Mouse (Mus musculus) kidney, embryonic 15.5 days (tissue): ENCODE data around the gene Isoc2b. TPM values are rescaled to one million over a fixed set of nuclear protein-coding genes. Genes with fewer than 3 reads are reported as not detected.
"Not testable (repeated sequence)": the region's sequence is repeated elsewhere in the genome, so short reads cannot be mapped to it uniquely, and the experiment has no call there.

Source experiments
- ATAC-seq: fragments of 200-750 bp; cut with Nextera tagmentation; replicated peaks from 2 replicates; pipeline ENCODE4 v1.8.0; 2017; ENCODE audit warnings: moderate TSS enrichment; ENCODE audit not compliant: low FRiP score
- H3K27ac ChIP-seq: fragments of 300-500 bp; sonication (generic); 2 replicates; pipeline ENCODE4 v1.5.1; 2015; ENCODE audit warnings: mild to moderate bottlenecking, inconsistent platforms
- H3K27me3 ChIP-seq: fragments of 300-500 bp; sonication (generic); 2 replicates; pipeline ENCODE4 v1.6.1; 2015; ENCODE audit warnings: inconsistent platforms
- H3K36me3 ChIP-seq: fragments of 300-500 bp; sonication (generic); 2 replicates; pipeline ENCODE4 v1.6.1; 2015; ENCODE audit warnings: inconsistent platforms
- H3K4me1 ChIP-seq: fragments of 300-500 bp; sonication (generic); 2 replicates; pipeline ENCODE4 v1.6.1; 2015; ENCODE audit warnings: inconsistent platforms
- H3K4me2 ChIP-seq: fragments of 300-500 bp; sonication (generic); 2 replicates; pipeline ENCODE4 v1.6.1; 2015; ENCODE audit warnings: moderate library complexity, mild to moderate bottlenecking, inconsistent platforms
- H3K4me3 ChIP-seq: fragments of 300-500 bp; sonication (generic); replicated peaks from 2 replicates; pipeline ENCODE4 v1.5.1; 2015; ENCODE audit warnings: mild to moderate bottlenecking, inconsistent platforms
- H3K9ac ChIP-seq: fragments of 300-500 bp; sonication (generic); 2 replicates; pipeline ENCODE4 v1.6.1; 2015; ENCODE audit warnings: mild to moderate bottlenecking, inconsistent platforms
- H3K9me3 ChIP-seq: fragments of 300-500 bp; sonication (generic); replicated peaks from 2 replicates; pipeline ENCODE4 v1.6.1; 2016; ENCODE audit warnings: inconsistent platforms
- WGBS: fragments of 180-500 bp; shearing (Covaris S2); methylation state at CpG from one replicate; pipeline ENCODE4 v1.1.7; 2015; ENCODE audit warnings: mixed read lengths; 5-methylcytosine and 5-hydroxymethylcytosine counted together
- polyA plus RNA-seq: library from polyadenylated mRNA; unstranded; fragments of >200 nt; fragmentation: Nextera tagmentation; extraction: Ambion mirVana; gene quantifications from 2 replicates; pipeline ENCODE4 v1.2.1, GENCODE M21; 2015

The Isoc2b gene
- polyA plus RNA-seq, 1 experiment from 2014 or later: 7.2 TPM

- Histone ChIP-seq H3K27me3 (no peaks in the 10 kb centered on the region), H3K9ac (peak overlapping the region; percentile 17; the same call in 1 of the 2 replicates), H3K27ac (no peak overlapping the region), H3K4me2 (peak overlapping the region; percentile 63), H3K9me3 (peaks cover 3% of the 10 kb centered on the region; the same call in 1 of the 2 replicates), H3K4me3 (peak overlapping the region; percentile 35), H3K4me1 (peaks cover 18% of the 10 kb centered on the region), H3K36me3 (no peaks in the 10 kb centered on the region)
- WGBS: 4% methylated on average over 19 of the region's 19 CpGs
- peak; percentile 13; the same call in 1 of the 2 replicates for ATAC-seq
Measured at GRCm38 (mm10) chr7:4899649-4900522, 29.8 kb upstream of the Isoc2b start.

GRCm38 (mm10) chr7:4898851-4899648, 29.0 kb upstream of the Isoc2b start:
- Histone ChIP-seq H3K36me3 (0 out of 2 replicates have a peak, but pooled peaks cover 3% of the 10 kb centered on the region), H3K27ac (no peak overlapping the region), H3K4me3 (peak overlapping the region; percentile 35), H3K9me3 (peaks cover 3% of the 10 kb centered on the region; the same call in 1 of the 2 replicates), H3K27me3 (no peaks in the 10 kb centered on the region), H3K4me2 (peak overlapping the region; percentile 63), H3K4me1 (peaks cover 18% of the 10 kb centered on the region), H3K9ac (peak overlapping the region; percentile 17; the same call in 1 of the 2 replicates)
- 17% methylated on average over 17 of the region's 18 CpGs for WGBS
- peak; percentile 50 for ATAC-seq

DNA sequence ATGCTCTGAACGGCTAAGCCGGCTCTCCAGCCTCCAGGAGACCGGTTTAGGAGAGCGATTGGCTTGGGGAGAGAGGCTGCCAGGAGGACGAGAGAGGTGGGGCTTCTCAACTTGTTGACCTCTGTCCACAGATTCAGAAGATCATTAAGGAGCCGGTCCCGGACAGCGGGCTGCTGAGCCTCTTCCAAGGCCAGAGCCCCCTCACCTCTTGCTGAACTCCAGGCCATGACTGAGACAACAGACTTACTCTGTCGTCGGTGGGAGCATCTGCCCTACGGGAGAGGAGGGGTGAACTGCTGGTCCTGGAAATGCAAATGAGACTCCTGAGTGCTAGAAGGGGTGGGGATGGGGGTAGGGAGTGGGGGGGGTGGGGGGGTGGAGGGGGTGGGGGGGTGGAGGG, 25.1 kb upstream of the Isoc2b start:
- 0 out of 2 replicates have a peak, but pooled peaks cover 3% of the 10 kb centered on the region for H3K36me3 ChIP-seq
- no peak overlapping the region for H3K27ac ChIP-seq
- no peak overlapping the region for H3K9ac ChIP-seq
- peaks cover 13% of the 10 kb centered on the region for H3K4me1 ChIP-seq
- H3K4me3 ChIP-seq: no peak overlapping the region
- H3K9me3 ChIP-seq: no peaks in the 10 kb centered on the region
- no peak for ATAC-seq
- no peak overlapping the region for H3K4me2 ChIP-seq
- WGBS: 54% methylated on average over 11 of the region's 11 CpGs
- no peaks in the 10 kb centered on the region for H3K27me3 ChIP-seq

DNA sequence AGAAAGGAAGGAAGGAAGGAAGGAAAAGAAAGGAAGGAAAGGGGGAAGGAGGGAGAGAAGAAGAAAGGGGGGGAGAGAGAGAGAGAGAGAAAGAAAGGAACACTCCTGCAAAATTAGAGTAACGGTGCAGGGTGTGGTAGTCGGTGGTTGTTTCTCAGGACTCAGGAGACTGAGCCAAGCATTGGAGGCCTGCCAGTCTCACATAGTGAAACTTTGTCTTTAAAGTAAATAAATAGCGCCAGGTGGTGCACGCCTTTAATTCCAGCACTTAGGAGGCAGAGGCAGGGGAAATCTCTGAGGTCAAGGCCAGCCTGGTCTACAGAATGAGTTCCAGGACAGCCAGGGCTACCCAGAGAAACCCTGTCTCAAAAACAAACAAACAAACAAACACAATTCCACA, 16.6 kb upstream of the Isoc2b start:
- no peaks in the 10 kb centered on the region for H3K36me3 ChIP-seq
- no peak overlapping the region for H3K9ac ChIP-seq
- no peak overlapping the region for H3K27ac ChIP-seq
- ATAC-seq: no peak
- WGBS: 63% methylated on average over 4 of the region's 4 CpGs
- no peaks in the 10 kb centered on the region for H3K27me3 ChIP-seq
- no peak overlapping the region for H3K4me3 ChIP-seq
- no peaks in the 10 kb centered on the region; the same call in 1 of the 2 replicates for H3K9me3 ChIP-seq
- no peaks in the 10 kb centered on the region for H3K4me1 ChIP-seq
- H3K4me2 ChIP-seq: no peak overlapping the region

DNA sequence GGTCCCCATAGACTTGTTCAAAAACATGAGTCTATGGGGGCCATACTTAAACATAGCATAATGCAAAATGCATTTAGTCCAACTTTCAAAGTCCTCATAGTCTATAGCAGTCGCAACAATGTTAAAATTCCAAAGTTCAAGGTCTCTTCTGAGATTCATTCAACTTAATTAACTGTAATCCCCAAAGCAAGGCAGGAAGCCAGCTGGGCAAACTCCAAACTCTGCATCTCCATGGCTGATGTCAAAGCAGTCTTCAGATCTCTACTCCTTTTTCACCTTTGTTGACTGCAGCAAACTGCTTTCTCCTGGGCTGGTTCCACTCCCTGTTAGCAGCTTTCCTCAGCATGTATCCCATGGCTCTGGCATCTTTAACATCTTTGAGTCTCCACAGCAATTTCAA, 9.0 kb upstream of the Isoc2b start:
- H3K9me3 ChIP-seq, ATAC-seq, H3K9ac ChIP-seq, H3K27me3 ChIP-seq, H3K4me3 ChIP-seq, H3K27ac ChIP-seq, H3K4me2 ChIP-seq, H3K36me3 ChIP-seq: not testable (repeated sequence)
- H3K4me1 ChIP-seq: peaks cover 19% of the 10 kb centered on the region
- WGBS: 85% methylated on average over 1 of the region's 1 CpGs

DNA sequence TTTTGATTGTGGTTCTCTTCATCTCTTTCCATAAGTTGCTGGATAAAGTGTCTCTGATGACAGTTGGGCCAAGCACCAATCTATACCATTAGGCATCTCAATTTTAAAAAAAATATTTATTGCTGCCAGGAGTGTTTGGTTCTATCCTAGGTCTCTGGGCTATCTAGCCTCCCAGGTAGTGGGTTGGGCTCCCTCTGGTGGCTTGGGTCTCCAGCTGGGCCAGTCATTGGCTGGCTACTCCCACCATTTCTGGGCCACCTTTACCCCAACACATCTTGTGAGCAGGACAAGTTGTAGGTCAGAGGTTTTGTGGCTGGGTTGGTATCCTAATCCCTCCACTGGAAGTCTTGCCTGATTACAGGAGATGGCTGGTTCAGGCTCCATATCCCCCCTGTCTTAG, 8.1 kb upstream of the Isoc2b start:
- no peaks in the 10 kb centered on the region for H3K36me3 ChIP-seq
- no peaks in the 10 kb centered on the region for H3K9me3 ChIP-seq
- no peak overlapping the region for H3K9ac ChIP-seq
- H3K27ac ChIP-seq: no peak overlapping the region
- ATAC-seq: no peak
- H3K4me2 ChIP-seq: no peak overlapping the region
- H3K27me3 ChIP-seq: no peaks in the 10 kb centered on the region
- H3K4me3 ChIP-seq: no peak overlapping the region
- H3K4me1 ChIP-seq: peaks cover 19% of the 10 kb centered on the region

DNA sequence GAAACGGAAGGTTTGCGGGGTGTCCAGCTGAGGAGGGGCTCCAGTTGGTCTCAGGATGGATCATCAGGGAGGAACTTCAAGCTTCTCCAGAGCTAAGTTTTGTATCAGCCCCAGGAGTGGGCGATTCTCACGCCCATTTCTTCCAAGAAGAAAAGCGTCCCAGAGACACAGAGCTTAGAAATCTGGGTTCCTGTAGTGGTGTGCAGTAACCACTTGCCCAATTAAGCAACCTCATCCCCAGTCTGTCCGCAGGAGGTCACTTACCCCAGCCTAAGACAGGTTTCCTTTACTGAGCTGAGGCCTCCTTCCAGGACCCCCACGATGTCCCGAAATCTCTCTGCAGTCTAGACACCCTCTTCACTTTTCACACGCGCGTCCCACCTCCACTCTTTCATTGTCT, 7.2 kb upstream of the Isoc2b start:
- 6% methylated on average over 11 of the region's 11 CpGs for WGBS
- Histone ChIP-seq H3K9me3 (no peaks in the 10 kb centered on the region), H3K4me3 (peak overlapping the region; percentile 62), H3K4me2 (peak overlapping the region; percentile 91), H3K36me3 (no peaks in the 10 kb centered on the region), H3K27me3 (no peaks in the 10 kb centered on the region), H3K27ac (0 out of 2 replicates have a peak overlapping the region, but pooled peaks have one; percentile 58), H3K9ac (peak overlapping the region; percentile 61), H3K4me1 (peaks cover 19% of the 10 kb centered on the region)
- peak; percentile 38 for ATAC-seq

- WGBS: under 1% methylated on average over 22 of the region's 22 CpGs
- ATAC-seq: peak; percentile 100
- peak within 1 kb of the TSS; percentile 61 for H3K9ac ChIP-seq
Measured at GRCm38 (mm10) chr7:4876753-4877221, 6.7 kb upstream of the Isoc2b start, which contains the start of gene Isoc2a. Isoc2a (plus strand) TSS chr7:4877153.

DNA sequence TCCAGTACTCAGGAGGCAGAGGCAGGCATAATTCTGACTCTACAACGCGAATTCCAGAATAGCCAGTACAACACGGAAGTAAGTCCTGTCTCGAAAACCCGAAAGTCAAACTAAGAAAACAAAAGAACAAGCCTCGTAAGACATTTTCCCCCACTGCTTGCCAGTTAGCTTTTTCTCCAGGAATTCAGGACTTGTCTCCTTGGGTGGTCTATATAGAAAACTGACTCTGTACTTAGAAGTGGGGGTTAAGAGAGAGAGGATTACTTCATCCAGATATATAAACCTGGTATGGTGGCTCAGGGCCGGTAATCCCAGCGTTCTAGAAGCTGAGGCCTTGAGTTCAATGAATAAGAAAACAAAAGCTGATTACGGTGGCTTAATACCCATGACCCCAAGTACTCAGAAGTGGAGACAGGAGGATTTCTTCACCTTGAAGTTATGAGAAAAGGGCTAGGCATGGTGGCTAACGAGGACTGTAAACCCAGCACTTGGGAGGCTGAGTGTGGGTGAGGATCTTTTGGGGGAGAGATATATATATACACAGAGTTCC, 3.4 kb downstream of the Isoc2b start:
- Histone ChIP-seq H3K27ac (peak overlapping the region; percentile 79), H3K9ac (peak overlapping the region; percentile 52), H3K4me3 (peak overlapping the region; percentile 66), H3K27me3 (no peaks in the 10 kb centered on the region), H3K4me2 (peak overlapping the region; percentile 74), H3K36me3 (no peaks in the 10 kb centered on the region), H3K4me1 (peaks cover 19% of the 10 kb centered on the region), H3K9me3 (no peaks in the 10 kb centered on the region)
- no peak; the same call in 1 of the 2 replicates for ATAC-seq
- 51% methylated on average over 10 of the region's 10 CpGs for WGBS

More at GRCm38 (mm10) chr7:4876753-4877221, 6.7 kb upstream of the Isoc2b start, which contains the start of gene Isoc2a:
- peak within 1 kb of the TSS; percentile 58; the same call in 1 of the 2 replicates for H3K27ac ChIP-seq
- H3K27me3 ChIP-seq: no peaks in the 10 kb centered on the region
- H3K4me3 ChIP-seq: peak within 1 kb of the TSS; percentile 62
- peaks cover 19% of the 10 kb centered on the region for H3K4me1 ChIP-seq
- no peaks in the 10 kb centered on the region for H3K36me3 ChIP-seq
- H3K4me2 ChIP-seq: peak within 1 kb of the TSS; percentile 91
- no peaks in the 10 kb centered on the region for H3K9me3 ChIP-seq

- 5% methylated on average over 40 of the region's 40 CpGs for WGBS
- peak; percentile 100 for ATAC-seq
Measured at GRCm38 (mm10) chr7:4865579-4866493, 4.2 kb downstream of the Isoc2b start.

GRCm38 (mm10) chr7:4865090-4865489, 5.0 kb downstream of the Isoc2b start:
- WGBS: 71% methylated on average over 5 of the region's 5 CpGs
- no peak overlapping the region for H3K27ac ChIP-seq

More at GRCm38 (mm10) chr7:4865579-4866493, 4.2 kb downstream of the Isoc2b start:
- Histone ChIP-seq H3K9me3 (no peaks in the 10 kb centered on the region), H3K36me3 (no peaks in the 10 kb centered on the region), H3K27me3 (no peaks in the 10 kb centered on the region), H3K4me2 (peak overlapping the region; percentile 74), H3K27ac (peak overlapping the region; percentile 79), H3K4me1 (peaks cover 19% of the 10 kb centered on the region), H3K9ac (peak overlapping the region; percentile 56), H3K4me3 (peak overlapping the region; percentile 66)

More at GRCm38 (mm10) chr7:4865090-4865489, 5.0 kb downstream of the Isoc2b start:
- Histone ChIP-seq H3K36me3 (no peaks in the 10 kb centered on the region), H3K4me3 (peak overlapping the region; percentile 66), H3K4me1 (peaks cover 19% of the 10 kb centered on the region), H3K27me3 (no peaks in the 10 kb centered on the region), H3K4me2 (peak overlapping the region; percentile 74), H3K9ac (no peak overlapping the region), H3K9me3 (no peaks in the 10 kb centered on the region)
- ATAC-seq: peak; percentile 38; the same call in 1 of the 2 replicates
